Mouse (Mus musculus): Measurements from ENCODE around the gene Apoa4. TPM values are rescaled to one million over a fixed set of nuclear protein-coding genes. Genes with fewer than 3 reads are reported as not detected.

The Apoa4 gene
- total and polyA plus RNA-seq, 3 experiments: not detected

GRCm38 (mm10) chr9:46246752-46247324 lies 6.3 kb downstream of the Apoa4 start (continued):
- no peak for TF ChIP-seq NRF1 (IDR thresholded peaks at IDR 0.05; ENCODE audit: insufficient read depth, low read depth, low read length, poor library complexity, severe bottlenecking)

GRCm38 (mm10) chr9:46256177-46256576 lies 15.7 kb downstream of the Apoa4 start:
- Histone ChIP-seq H3K36me3 (ENCODE audit: control insufficient read depth in 1 of 2, insufficient read depth in 2 of 2, low read length in 2 of 2) (no peaks in the 10 kb centered on the region), H3K79me2 (ENCODE audit: control insufficient read depth, insufficient read depth, low read length, poor library complexity) (no peaks in the 10 kb centered on the region), H3K9me3 (replicated peaks; ENCODE audit: insufficient read depth, low read length) (no peaks in the 10 kb centered on the region), H3K4me1 (ENCODE audit: control insufficient read depth in 1 of 2, insufficient read depth in 2 of 2, low read length in 2 of 2) (no peaks in the 10 kb centered on the region), H3K4me3 (ENCODE audit: control insufficient read depth in 1 of 2, insufficient read depth in 1 of 2, low read depth in 2 of 2, low read length in 2 of 2) (no peak overlapping the region), H3K27me3 (ENCODE audit: control insufficient read depth in 1 of 2, insufficient read depth in 2 of 2, low read length in 2 of 2) (peaks cover 0 to 4% of the 10 kb centered on the region in 2 experiments; a peak in 2 of 4 replicates), H3K27ac (ENCODE audit: control insufficient read depth, low read depth, low read length) (no peak overlapping the region), H3K9ac (ENCODE audit: control insufficient read depth, low read depth, low read length, poor library complexity, severe bottlenecking) (no peak overlapping the region)
- DNase-seq (ENCODE audit: low read depth, low spot score): no peak
- TF ChIP-seq UBTF (IDR thresholded peaks at IDR 0.05; ENCODE audit: borderline replicate concordance, insufficient read depth, low read depth, low read length) (no peak), MAFK (IDR thresholded peaks at IDR 0.05; ENCODE audit: borderline replicate concordance, low read depth, low read length) (no peak), CHD2 (IDR thresholded peaks at IDR 0.05; ENCODE audit: low read length) (no peak), MAZ (IDR thresholded peaks at IDR 0.05; ENCODE audit: low read depth, low read length) (no peak), TCF12 (IDR thresholded peaks at IDR 0.05; ENCODE audit: low read depth, low read length) (no peak), NRF1 (IDR thresholded peaks at IDR 0.05; ENCODE audit: insufficient read depth, low read depth, low read length, poor library complexity, severe bottlenecking) (no peak), EP300 (IDR thresholded peaks at IDR 0.05; ENCODE audit: low read depth in 1 of 2, low read length in 2 of 2) (no peak), GATA1 (IDR thresholded peaks at IDR 0.05; ENCODE audit: low read depth, low read length) (no peak), USF1 (IDR thresholded peaks at IDR 0.05; ENCODE audit: low read depth, low read length) (no peak), RAD21 (IDR thresholded peaks at IDR 0.05; ENCODE audit: low read depth, low read length) (no peak), MYC (IDR thresholded peaks at IDR 0.05; ENCODE audit: low read depth, low read length) (no peak), ETS1 (IDR thresholded peaks at IDR 0.05; ENCODE audit: low read depth, low read length) (no peak), ZNF384 (IDR thresholded peaks at IDR 0.05; ENCODE audit: low read depth, low read length) (no peak), JUND (IDR thresholded peaks at IDR 0.05; ENCODE audit: low read depth, low read length) (no peak), CTCF (IDR thresholded peaks at IDR 0.05 in 2 of 3, conservative IDR thresholded peaks at IDR 0.05 in 1 of 3; ENCODE audit: control insufficient read depth in 1 of 3, insufficient read depth in 1 of 3, low read depth in 2 of 3, low read length in 3 of 3, poor library complexity in 1 of 3, severe bottlenecking in 1 of 3) (no peak), MEF2A (IDR thresholded peaks at IDR 0.05; ENCODE audit: extremely low read depth, insufficient replicate concordance, low read depth, low read length, poor library complexity, severe bottlenecking) (no peak), BHLHE40 (IDR thresholded peaks at IDR 0.05; ENCODE audit: borderline replicate concordance, low read depth, low read length) (no peak), KAT2A (conservative IDR thresholded peaks at IDR 0.05; ENCODE audit: low read depth, low read length) (no peak), TBP (IDR thresholded peaks at IDR 0.05; ENCODE audit: low read depth, low read length) (no peak), ZMIZ1 (IDR thresholded peaks at IDR 0.05; ENCODE audit: low read depth, low read length) (no peak)

Data from MEL (cell line).